Comparison of ENCODE assay signal across 11 mouse cellular contexts in the genomic region with DNA sequence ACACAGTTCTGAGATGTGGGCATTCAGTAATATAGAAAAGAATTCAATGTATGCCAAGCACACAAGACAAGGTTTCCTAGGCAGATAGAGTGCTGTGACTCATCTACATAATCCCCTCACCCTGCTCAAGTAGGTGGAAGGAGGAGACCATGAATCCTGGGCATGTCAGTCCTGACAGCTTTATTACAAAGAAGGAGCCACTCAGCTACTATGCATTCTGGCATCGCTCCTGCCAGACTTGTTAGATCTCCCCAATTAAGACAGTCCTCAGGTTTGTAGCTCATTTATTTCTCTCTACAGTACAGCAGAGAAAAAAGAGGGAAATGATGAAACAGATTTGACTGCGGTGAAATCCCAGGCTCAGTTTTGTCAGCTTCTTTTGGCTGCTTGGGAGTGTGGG.
DNase-seq lines count a peak whose midpoint lies in the region; ATAC-seq lines count a peak whose summit lies in the region.
"Had no signal": no experiment of that assay in that cellular context is flagged by ENCODE, and none has a peak within 500 bp of the region (broad histone marks: within the 10 kb centered on the region; RNA-seq: fewer than 3 reads in every experiment).

No protein-coding gene starts in this region.

- no peak for ATAC-seq in embryonic facial prominence, embryonic 14.5 days (ENCODE audit: low read depth)
- peak; percentile 96 for ATAC-seq in forebrain, embryonic 16.5 days
- ATAC-seq in midbrain, embryonic 11.5 days (ENCODE audit: low FRiP score) = peak; percentile 96

- DNase-seq in embryonic facial prominence, embryonic 14.5 days (ENCODE audit: low spot score) = peak; percentile 32
- no peak for DNase-seq in embryonic facial prominence, embryonic 10.5 days (ENCODE audit: low spot score)
- peak; percentile 92 for DNase-seq in midbrain, embryonic 11.5 days (ENCODE audit: low spot score, missing footprints)
- DNase-seq in right cerebral cortex, postnatal 10 days (ENCODE audit: low spot score in 2 of 2) = peak; percentile 38 to 61
- no peak for DNase-seq in cerebellum, adult 9-11 months
- no peak for DNase-seq in spleen, postnatal 4 days (ENCODE audit: low spot score in 2 of 2)
- DNase-seq in cerebellum, adult 11-12 months = no peak
- DNase-seq: adrenal gland, postnatal 14 days; kidney, postnatal 10 days had no signal

- no peak overlapping the region for H3K27ac ChIP-seq in embryonic facial prominence, embryonic 14.5 days (replicated peaks; ENCODE audit: low read depth, low read length)
- no peak overlapping the region for H3K27ac ChIP-seq in embryonic facial prominence, embryonic 10.5 days (replicated peaks)
- peak overlapping the region; percentile 58 for H3K27ac ChIP-seq in forebrain, embryonic 16.5 days (ENCODE audit: low read length)
- H3K27ac ChIP-seq in midbrain, embryonic 11.5 days (ENCODE audit: low read depth, low read length) = no peak overlapping the region
- H3K27ac ChIP-seq: limb, embryonic 12.5 days had no signal

- H3K36me3 ChIP-seq in embryonic facial prominence, embryonic 14.5 days (ENCODE audit: control insufficient read depth, insufficient read depth, low read length) = no peaks in the 10 kb centered on the region
- no peaks in the 10 kb centered on the region for H3K36me3 ChIP-seq in embryonic facial prominence, embryonic 10.5 days (replicated peaks)
- H3K36me3 ChIP-seq in forebrain, embryonic 16.5 days (ENCODE audit: control insufficient read depth, insufficient read depth) = no peaks in the 10 kb centered on the region
- H3K36me3 ChIP-seq in midbrain, embryonic 11.5 days (ENCODE audit: control insufficient read depth, insufficient read depth, low read length) = no peaks in the 10 kb centered on the region
- H3K36me3 ChIP-seq: limb, embryonic 12.5 days had no signal

- 69% methylated on average over 2 of the region's 2 CpGs for WGBS in embryonic facial prominence, embryonic 14.5 days
- 62% methylated on average over 2 of the region's 2 CpGs for WGBS in embryonic facial prominence, embryonic 10.5 days
- WGBS in forebrain, embryonic 16.5 days = 6% methylated on average over 2 of the region's 2 CpGs
- WGBS in midbrain, embryonic 11.5 days = 21% methylated on average over 2 of the region's 2 CpGs

- H3K4me3 ChIP-seq in embryonic facial prominence, embryonic 14.5 days (ENCODE audit: low read depth, low read length) = no peak overlapping the region
- no peak overlapping the region for H3K4me3 ChIP-seq in embryonic facial prominence, embryonic 10.5 days
- H3K4me3 ChIP-seq in forebrain, embryonic 16.5 days (replicated peaks; ENCODE audit: low read length) = no peak overlapping the region
- H3K4me3 ChIP-seq in midbrain, embryonic 11.5 days (ENCODE audit: low read depth, low read length) = no peak overlapping the region
- H3K4me3 ChIP-seq: limb, embryonic 12.5 days had no signal

- H3K9ac ChIP-seq in embryonic facial prominence, embryonic 14.5 days (ENCODE audit: low read depth, low read length) = no peak overlapping the region
- no peak overlapping the region for H3K9ac ChIP-seq in forebrain, embryonic 16.5 days (replicated peaks; ENCODE audit: low read depth, low read length)
- no peak overlapping the region for H3K9ac ChIP-seq in midbrain, embryonic 11.5 days (ENCODE audit: low read length)
- H3K9ac ChIP-seq: limb, embryonic 12.5 days had no signal

- no peak overlapping the region for H3K4me2 ChIP-seq in embryonic facial prominence, embryonic 14.5 days (ENCODE audit: low read depth, low read length)
- H3K4me2 ChIP-seq in forebrain, embryonic 16.5 days (ENCODE audit: low read length) = no peak overlapping the region
- H3K4me2 ChIP-seq in midbrain, embryonic 11.5 days = no peak overlapping the region
- H3K4me2 ChIP-seq: limb, embryonic 12.5 days had no signal

- H3K27me3 ChIP-seq in embryonic facial prominence, embryonic 14.5 days (replicated peaks; ENCODE audit: control insufficient read depth, insufficient read depth, low read length) = no peaks in the 10 kb centered on the region
- no peaks in the 10 kb centered on the region for H3K27me3 ChIP-seq in embryonic facial prominence, embryonic 10.5 days (replicated peaks; ENCODE audit: low read depth, poor library complexity, severe bottlenecking)
- no peaks in the 10 kb centered on the region for H3K27me3 ChIP-seq in forebrain, embryonic 16.5 days (replicated peaks; ENCODE audit: control insufficient read depth, insufficient read depth, low read length)
- peaks cover 4% of the 10 kb centered on the region for H3K27me3 ChIP-seq in midbrain, embryonic 11.5 days (ENCODE audit: control insufficient read depth, insufficient read depth, low read length)
- H3K27me3 ChIP-seq: limb, embryonic 12.5 days had no signal

- H3K9me3 ChIP-seq in embryonic facial prominence, embryonic 14.5 days (ENCODE audit: control insufficient read depth, low read length) = no peaks in the 10 kb centered on the region
- H3K9me3 ChIP-seq in embryonic facial prominence, embryonic 10.5 days = no peaks in the 10 kb centered on the region
- no peaks in the 10 kb centered on the region for H3K9me3 ChIP-seq in forebrain, embryonic 16.5 days (ENCODE audit: control insufficient read depth, low read length)
- H3K9me3 ChIP-seq in midbrain, embryonic 11.5 days (ENCODE audit: control insufficient read depth, low read length) = no peaks in the 10 kb centered on the region
- H3K9me3 ChIP-seq: limb, embryonic 12.5 days had no signal

- H3K4me1 ChIP-seq in embryonic facial prominence, embryonic 14.5 days (ENCODE audit: control insufficient read depth, insufficient read depth, low read length) = no peaks in the 10 kb centered on the region
- no peaks in the 10 kb centered on the region for H3K4me1 ChIP-seq in embryonic facial prominence, embryonic 10.5 days
- H3K4me1 ChIP-seq in forebrain, embryonic 16.5 days (replicated peaks; ENCODE audit: control insufficient read depth, insufficient read depth, low read length) = peaks cover 8% of the 10 kb centered on the region; the same call in 1 of the 2 replicates
- H3K4me1 ChIP-seq in midbrain, embryonic 11.5 days (ENCODE audit: control insufficient read depth, insufficient read depth, low read length) = peaks cover 2% of the 10 kb centered on the region; the same call in 1 of the 2 replicates
- H3K4me1 ChIP-seq: limb, embryonic 12.5 days had no signal

Comparison
In these comparisons a context has a peak if more than half of its experiments do, and no peak if none do; other contexts are left out.
1. DNase-seq: peak in embryonic facial prominence, embryonic 14.5 days (single experiment), midbrain, embryonic 11.5 days (single experiment) and right cerebral cortex, postnatal 10 days (2 of 2); none in embryonic facial prominence, embryonic 10.5 days (single experiment), cerebellum, adult 9-11 months (single experiment), spleen, postnatal 4 days (0 of 2) and cerebellum, adult 11-12 months (single experiment).